Mouse (Mus musculus): ENCODE data around the gene Park7. TPM values are rescaled to one million over a fixed set of nuclear protein-coding genes. Genes with fewer than 3 reads are reported as not detected.

Park7 gene
- total RNA-seq, 2 experiments from 2014 or later, result 339 to 449 TPM

GRCm38 (mm10) chr4:150852479-150852878 lies 61.8 kb downstream of the Park7 start:
- no peak for ATAC-seq (replicated peaks; ENCODE audit: poor library complexity)

GRCm38 (mm10) chr4:150852045-150852444 lies 62.2 kb downstream of the Park7 start:
- no peak for ATAC-seq (replicated peaks; ENCODE audit: poor library complexity)

- ATAC-seq (replicated peaks; ENCODE audit: poor library complexity), result no peak
Measured at GRCm38 (mm10) chr4:150850893-150851292, 63.3 kb downstream of the Park7 start.

- no peak for ATAC-seq (replicated peaks; ENCODE audit: poor library complexity)
Measured at GRCm38 (mm10) chr4:150849964-150850363, 64.3 kb downstream of the Park7 start.

Other genes starting within 250 kb of the Park7 start
- gene Errfi1, start 60.5 kb downstream of the Park7 start, total RNA-seq (2015), result 0.84 and 1.2 TPM in 2 replicates
- gene Errfi1, start 60.5 kb downstream of the Park7 start, total RNA-seq (2017), result 0.54 and 0.61 TPM in 2 replicates
- 0.15 TPM in 1 of 2 replicates, not detected in the other for gene Tnfrsf9, start 125 bp upstream of the Park7 start, total RNA-seq (2015)
- not detected in 2 replicates for gene Tnfrsf9, start 125 bp upstream of the Park7 start, total RNA-seq (2017)
- gene Uts2, start 82.7 kb upstream of the Park7 start, total RNA-seq (2015), result not detected in 2 replicates
- not detected in 2 replicates for gene Uts2, start 82.7 kb upstream of the Park7 start, total RNA-seq (2017)
- gene Per3, start 130.2 kb upstream of the Park7 start, total RNA-seq (2015), result 8.7 and 12.5 TPM in 2 replicates
- 10.4 and 11.6 TPM in 2 replicates for gene Per3, start 130.2 kb upstream of the Park7 start, total RNA-seq (2017)
- 116 and 129 TPM in 2 replicates for gene Vamp3, start 143.5 kb upstream of the Park7 start, total RNA-seq (2015)
- gene Vamp3, start 143.5 kb upstream of the Park7 start, total RNA-seq (2017), result 65.7 and 72.9 TPM in 2 replicates
- not detected in 2 replicates for gene Gm13090, start 175.1 kb upstream of the Park7 start, total RNA-seq (2015)
- not detected in 2 replicates for gene Gm13090, start 175.1 kb upstream of the Park7 start, total RNA-seq (2017)